Mouse (Mus musculus): ENCODE results near the gene Ech1.

DNA sequence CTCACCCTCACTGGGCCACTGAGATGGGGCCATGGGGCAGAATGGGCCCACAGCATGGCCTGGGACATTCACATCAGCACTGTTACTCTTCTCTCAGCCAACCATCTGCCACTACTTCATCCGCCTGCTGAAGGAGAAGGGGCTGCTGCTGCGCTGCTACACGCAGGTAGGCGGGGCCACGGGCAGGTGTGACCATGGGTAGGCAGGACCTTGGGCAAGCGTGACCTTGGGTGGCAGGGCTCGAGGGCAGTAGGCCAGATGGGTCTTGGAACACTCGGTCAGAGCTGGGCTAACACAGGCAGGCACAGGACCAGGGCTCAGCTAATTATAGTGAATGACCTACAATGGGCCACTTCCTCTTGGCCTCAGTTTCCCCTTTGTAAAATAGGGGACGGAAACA lies 46.2 kb upstream of the Ech1 start:
- TF ChIP-seq CTCF (IDR thresholded peaks at IDR 0.05; ENCODE audit: low read depth) (no peak), EP300 (optimal IDR thresholded peaks at IDR 0.05) (no peak)
